Mouse (Mus musculus): ENCODE measurements around the gene Mllt11. TPM values are rescaled to one million over a fixed set of nuclear protein-coding genes. Genes with fewer than 3 reads are reported as not detected.

Gene Mllt11
- polyA plus RNA-seq, 1 experiment from 2014 or later: 11.5 TPM

DNA sequence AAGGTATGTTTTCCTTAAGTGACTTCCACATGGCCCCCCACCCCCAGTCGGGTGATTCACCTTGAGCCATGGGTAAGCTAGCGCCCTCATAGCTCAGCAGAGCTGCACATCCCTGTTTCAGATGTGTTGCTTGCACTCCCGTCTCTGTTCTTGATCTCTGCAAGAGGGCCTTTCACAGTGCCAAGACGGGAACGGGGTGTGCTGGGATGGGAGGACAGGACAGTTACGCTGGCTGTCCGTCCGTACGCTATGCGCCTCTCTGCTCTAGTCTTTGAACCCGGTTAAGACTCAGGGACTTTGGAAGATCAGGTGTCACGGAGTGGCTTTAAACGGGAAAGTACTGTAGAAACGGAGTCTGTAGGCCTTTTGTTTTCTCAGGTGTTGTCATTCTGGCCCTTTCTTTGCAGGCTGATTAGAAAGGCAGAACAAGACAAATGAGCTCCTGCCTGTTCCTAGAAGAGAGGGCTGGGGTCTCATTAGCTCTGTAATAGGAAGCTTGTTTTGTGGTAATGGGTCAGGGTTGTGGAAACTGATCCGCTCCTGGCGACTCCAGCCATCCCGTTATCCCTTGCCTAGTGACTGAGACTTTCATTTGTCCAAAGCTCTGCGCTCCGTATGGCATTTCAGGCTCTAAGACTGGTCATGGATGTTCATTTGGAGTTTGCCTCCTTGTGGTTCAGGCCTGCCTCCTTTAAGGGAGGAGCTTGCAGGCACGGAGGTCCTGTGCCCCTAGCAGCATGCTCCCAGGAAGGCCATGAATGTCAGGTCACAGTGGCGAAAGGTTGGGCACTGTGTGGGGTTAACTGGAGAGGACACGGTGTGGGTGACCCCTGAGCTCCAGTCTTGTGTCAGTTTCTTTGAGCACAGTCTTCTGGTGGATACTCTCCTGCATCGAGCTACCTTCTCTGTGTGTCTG lies 3.7 kb upstream of the Mllt11 start:
- Histone ChIP-seq H3K4me3 (ENCODE audit: low read length) (no peak overlapping the region), H3K4me2 (ENCODE audit: low read depth, low read length) (no peak overlapping the region), H3K27ac (ENCODE audit: low read length) (no peak overlapping the region), H3K9ac (ENCODE audit: low read length) (no peak overlapping the region), H3K36me3 (ENCODE audit: control insufficient read depth, insufficient read depth) (peaks cover 45% of the 10 kb centered on the region), H3K9me3 (replicated peaks; ENCODE audit: control insufficient read depth, low read length) (no peaks in the 10 kb centered on the region), H3K4me1 (ENCODE audit: control insufficient read depth, insufficient read depth, low read length) (peaks cover 17% of the 10 kb centered on the region), H3K27me3 (ENCODE audit: control insufficient read depth, insufficient read depth, low read length) (no peaks in the 10 kb centered on the region)
- WGBS: 84% methylated on average over 23 of the region's 23 CpGs
- ATAC-seq (replicated peaks; ENCODE audit: extremely low read depth, insufficient read depth, low FRiP score): no peak

DNA sequence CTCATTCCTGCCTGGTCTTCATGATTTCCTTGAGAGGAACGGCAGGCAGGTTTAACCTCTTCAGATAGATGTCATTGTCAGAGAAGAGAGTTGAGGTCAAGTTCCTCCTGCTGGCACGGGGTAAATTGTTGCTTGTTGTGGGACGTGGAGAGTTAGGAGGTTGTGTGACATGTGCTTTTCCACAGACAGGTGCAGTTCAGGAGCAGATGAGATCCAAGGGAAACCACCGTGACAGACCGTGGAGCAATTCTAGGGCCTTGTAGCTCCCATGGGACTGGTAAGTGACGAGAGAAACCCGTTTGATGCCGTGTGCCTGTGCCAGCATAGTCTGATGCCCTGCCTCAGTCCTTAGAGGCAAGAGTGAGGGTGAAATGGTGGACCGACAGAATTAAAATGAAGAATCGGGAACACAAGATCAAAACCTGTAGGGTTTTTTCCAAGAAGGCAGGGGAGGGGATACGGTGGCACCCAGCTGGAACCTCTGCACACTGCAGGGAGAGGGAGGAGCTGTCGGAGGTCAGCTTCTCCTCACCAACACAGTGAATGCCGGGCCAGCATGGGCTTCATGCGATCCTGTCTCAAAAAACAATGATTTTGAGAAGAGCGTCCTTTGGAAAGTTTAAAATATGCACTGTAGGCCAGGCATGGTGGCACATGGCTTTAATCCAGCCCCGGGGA lies 1.5 kb upstream of the Mllt11 start:
- Histone ChIP-seq H3K4me3 (ENCODE audit: low read length) (no peak overlapping the region), H3K36me3 (ENCODE audit: control insufficient read depth, insufficient read depth) (peaks cover 44% of the 10 kb centered on the region), H3K4me2 (ENCODE audit: low read depth, low read length) (no peak overlapping the region), H3K27ac (ENCODE audit: low read length) (peak overlapping the region; percentile 54; the same call in 1 of the 2 replicates), H3K9ac (ENCODE audit: low read length) (no peak overlapping the region), H3K4me1 (ENCODE audit: control insufficient read depth, insufficient read depth, low read length) (peaks cover 22% of the 10 kb centered on the region), H3K9me3 (replicated peaks; ENCODE audit: control insufficient read depth, low read length) (no peaks in the 10 kb centered on the region), H3K27me3 (ENCODE audit: control insufficient read depth, insufficient read depth, low read length) (no peaks in the 10 kb centered on the region)
- 83% methylated on average over 16 of the region's 16 CpGs for WGBS
- ATAC-seq (replicated peaks; ENCODE audit: extremely low read depth, insufficient read depth, low FRiP score): no peak

DNA sequence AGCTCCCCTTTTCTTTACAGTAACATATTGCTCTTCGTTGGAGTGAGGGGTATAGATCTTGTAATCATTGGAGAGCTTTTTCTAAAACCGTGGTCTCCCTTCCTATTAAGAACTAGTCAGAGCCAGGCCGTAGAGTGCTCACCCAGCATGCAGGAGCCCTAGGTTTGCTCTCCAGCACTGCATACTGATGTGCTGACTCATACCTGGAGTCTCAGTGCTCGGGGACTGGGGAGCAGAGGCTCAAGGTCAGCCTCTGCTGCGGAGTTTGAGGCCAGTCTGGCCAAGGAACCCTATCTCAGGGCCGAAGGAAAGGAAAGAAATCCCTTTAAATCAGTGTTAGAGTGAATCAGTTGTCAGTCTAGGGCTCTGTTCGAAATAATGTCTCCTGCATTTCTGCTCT lies 800 bp upstream of the Mllt11 start:
- Histone ChIP-seq H3K27me3 (ENCODE audit: control insufficient read depth, insufficient read depth, low read length) (no peaks in the 10 kb centered on the region), H3K9me3 (replicated peaks; ENCODE audit: control insufficient read depth, low read length) (no peaks in the 10 kb centered on the region), H3K9ac (ENCODE audit: low read length) (no peak overlapping the region), H3K27ac (ENCODE audit: low read length) (peak overlapping the region; percentile 54; the same call in 1 of the 2 replicates), H3K4me3 (ENCODE audit: low read length) (no peak overlapping the region), H3K36me3 (ENCODE audit: control insufficient read depth, insufficient read depth) (peaks cover 38% of the 10 kb centered on the region), H3K4me2 (ENCODE audit: low read depth, low read length) (no peak overlapping the region), H3K4me1 (ENCODE audit: control insufficient read depth, insufficient read depth, low read length) (peaks cover 20% of the 10 kb centered on the region)
- WGBS: 48% methylated on average over 7 of the region's 7 CpGs
- no peak for ATAC-seq (replicated peaks; ENCODE audit: extremely low read depth, insufficient read depth, low FRiP score)

DNA sequence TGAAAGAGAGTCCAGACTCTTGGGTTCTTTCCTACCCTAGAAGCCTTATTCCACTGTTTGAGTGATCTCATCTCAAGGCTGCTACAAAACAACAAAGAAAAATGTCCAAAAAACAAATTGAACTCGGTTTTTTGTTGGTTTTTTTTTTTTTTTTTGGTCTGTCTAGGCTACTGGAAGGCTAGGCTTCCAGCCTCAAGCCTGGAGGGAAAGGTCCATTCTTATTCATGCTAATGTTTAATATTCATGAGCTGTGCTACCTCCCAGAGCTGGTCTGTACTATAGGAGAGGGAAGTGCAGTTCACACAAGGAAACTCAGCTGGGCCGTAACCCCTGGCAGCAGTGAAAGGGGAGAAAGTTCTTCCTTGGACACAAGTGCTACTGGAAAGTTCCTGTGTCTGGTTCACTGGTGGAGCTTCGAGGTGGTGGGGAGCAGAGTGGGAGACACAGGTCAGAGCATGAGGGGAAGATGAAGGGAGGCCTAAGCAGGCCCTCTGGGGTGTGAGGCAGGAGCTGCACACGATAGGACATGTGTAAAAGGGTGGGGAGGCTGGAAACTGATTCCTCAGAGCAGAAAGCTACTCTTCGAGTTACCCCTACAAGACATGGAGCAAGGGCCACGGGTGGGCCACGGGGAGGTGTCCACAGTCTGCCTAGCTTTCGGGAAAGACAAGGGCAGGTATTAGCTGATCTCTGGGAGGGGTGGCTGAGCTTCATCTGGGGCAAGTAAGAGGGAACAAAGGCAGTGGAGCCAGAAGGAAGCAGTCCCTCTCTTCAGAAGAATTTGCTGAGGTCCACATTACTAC lies 1.3 kb downstream of the Mllt11 start:
- no peak for ATAC-seq (replicated peaks; ENCODE audit: extremely low read depth, insufficient read depth, low FRiP score)

DNA sequence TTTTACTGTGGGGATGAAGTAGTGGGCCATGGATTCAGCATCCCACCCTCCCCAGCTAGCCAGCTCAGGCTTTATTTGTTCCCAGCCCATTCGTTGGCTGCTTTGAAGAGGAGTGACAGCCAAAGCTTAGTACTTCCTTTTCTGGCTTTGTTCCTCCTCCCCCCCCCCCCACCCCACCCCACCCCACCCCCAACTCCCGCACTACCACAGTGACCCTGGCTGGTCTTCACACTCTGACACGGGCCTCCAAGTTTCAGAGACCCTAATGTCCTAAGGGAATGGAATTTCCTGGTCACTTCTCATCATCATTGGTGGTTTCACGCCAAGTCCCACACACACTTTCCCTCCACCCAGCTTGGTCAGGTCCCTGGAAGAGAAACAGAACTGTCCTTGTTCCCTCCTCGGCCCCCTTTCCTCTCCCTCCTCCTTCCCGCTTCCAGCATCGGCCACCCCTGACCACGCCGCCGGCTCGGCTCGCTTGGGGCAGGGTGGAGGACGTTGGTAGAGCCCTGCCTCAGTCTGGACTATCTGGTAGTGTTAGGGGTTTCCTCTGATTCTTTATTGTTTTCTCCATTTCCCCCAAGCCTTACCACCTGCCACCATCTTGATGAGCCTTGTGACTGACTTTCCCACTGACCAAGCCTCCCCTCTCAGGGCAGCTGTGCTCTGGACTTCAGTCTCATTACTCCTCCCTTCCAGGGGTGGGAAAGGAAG lies 2.0 kb downstream of the Mllt11 start:
- Histone ChIP-seq H3K27me3 (ENCODE audit: control insufficient read depth, insufficient read depth, low read length) (no peaks in the 10 kb centered on the region), H3K9me3 (replicated peaks; ENCODE audit: control insufficient read depth, low read length) (no peaks in the 10 kb centered on the region), H3K9ac (ENCODE audit: low read length) (peak overlapping the region; percentile 95), H3K27ac (ENCODE audit: low read length) (peak overlapping the region; percentile 97), H3K4me3 (ENCODE audit: low read length) (peak overlapping the region; percentile 86), H3K4me1 (ENCODE audit: control insufficient read depth, insufficient read depth, low read length) (peaks cover 19% of the 10 kb centered on the region), H3K4me2 (ENCODE audit: low read depth, low read length) (peak overlapping the region; percentile 88), H3K36me3 (ENCODE audit: control insufficient read depth, insufficient read depth) (peaks cover 29% of the 10 kb centered on the region)
- WGBS: 4% methylated on average over 13 of the region's 13 CpGs
- peak; percentile 25 for ATAC-seq (replicated peaks; ENCODE audit: extremely low read depth, insufficient read depth, low FRiP score)

More for the DNA sequence above, 1.3 kb downstream of the Mllt11 start:
- Histone ChIP-seq H3K4me3 (ENCODE audit: low read length) (peak overlapping the region; percentile 86), H3K36me3 (ENCODE audit: control insufficient read depth, insufficient read depth) (peaks cover 34% of the 10 kb centered on the region), H3K4me2 (ENCODE audit: low read depth, low read length) (peak overlapping the region; percentile 88), H3K9ac (ENCODE audit: low read length) (peak overlapping the region; percentile 95), H3K27ac (ENCODE audit: low read length) (peak overlapping the region; percentile 97), H3K9me3 (replicated peaks; ENCODE audit: control insufficient read depth, low read length) (no peaks in the 10 kb centered on the region), H3K27me3 (ENCODE audit: control insufficient read depth, insufficient read depth, low read length) (no peaks in the 10 kb centered on the region), H3K4me1 (ENCODE audit: control insufficient read depth, insufficient read depth, low read length) (peaks cover 19% of the 10 kb centered on the region)
- WGBS: 45% methylated on average over 8 of the region's 8 CpGs

DNA sequence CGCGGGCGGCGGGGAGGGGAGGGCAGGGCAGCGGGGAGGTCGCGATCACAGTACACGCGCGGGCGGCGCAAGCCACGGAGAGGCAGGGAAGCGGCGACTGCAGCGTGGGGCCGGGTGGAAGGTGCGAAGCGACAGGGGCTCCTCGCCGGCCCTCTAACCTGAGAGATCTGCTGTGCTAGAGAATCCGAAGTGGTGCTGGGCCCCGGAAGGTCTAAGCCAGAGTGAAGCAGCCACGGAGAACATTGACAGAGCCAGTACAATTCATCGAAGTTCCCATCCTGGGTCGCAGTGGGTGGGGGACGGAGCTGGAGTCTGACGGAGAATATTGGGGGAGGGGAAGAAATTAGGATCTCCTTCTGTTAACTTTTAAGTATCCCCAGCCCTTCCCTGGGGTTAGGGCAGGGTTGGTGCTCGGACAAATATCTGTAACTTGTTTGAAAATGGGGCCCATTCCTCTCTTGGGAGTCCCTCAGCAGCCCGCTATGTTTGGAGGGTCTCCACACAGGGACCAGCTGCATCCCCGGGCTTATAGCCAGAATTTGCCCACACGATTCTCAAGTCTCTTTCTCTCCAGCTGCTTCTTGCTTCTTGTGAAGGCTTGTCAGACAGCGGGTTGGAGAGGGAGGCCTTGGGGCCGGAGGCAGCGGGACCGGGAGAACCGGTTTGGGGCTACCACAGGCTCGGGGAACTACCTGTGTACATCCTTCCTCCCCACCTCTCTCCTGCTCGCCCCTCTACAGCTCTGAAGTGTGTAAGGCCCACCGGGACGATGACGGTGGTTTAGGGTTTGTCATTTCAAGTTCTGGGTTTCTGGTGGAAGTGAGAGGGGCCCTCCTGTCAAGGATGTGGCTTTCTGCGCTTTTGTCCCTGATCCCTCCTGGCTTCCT lies 2.8 kb downstream of the Mllt11 start:
- Histone ChIP-seq H3K4me1 (ENCODE audit: control insufficient read depth, insufficient read depth, low read length) (peaks cover 22% of the 10 kb centered on the region), H3K9me3 (replicated peaks; ENCODE audit: control insufficient read depth, low read length) (no peaks in the 10 kb centered on the region), H3K36me3 (ENCODE audit: control insufficient read depth, insufficient read depth) (peaks cover 21% of the 10 kb centered on the region), H3K27ac (ENCODE audit: low read length) (peak overlapping the region; percentile 97), H3K27me3 (ENCODE audit: control insufficient read depth, insufficient read depth, low read length) (no peaks in the 10 kb centered on the region), H3K4me3 (ENCODE audit: low read length) (peak overlapping the region; percentile 86), H3K4me2 (ENCODE audit: low read depth, low read length) (peak overlapping the region; percentile 88), H3K9ac (ENCODE audit: low read length) (peak overlapping the region; percentile 95)
- peak; percentile 5 for ATAC-seq (replicated peaks; ENCODE audit: extremely low read depth, insufficient read depth, low FRiP score)
- 1% methylated on average over 43 of the region's 43 CpGs for WGBS

DNA sequence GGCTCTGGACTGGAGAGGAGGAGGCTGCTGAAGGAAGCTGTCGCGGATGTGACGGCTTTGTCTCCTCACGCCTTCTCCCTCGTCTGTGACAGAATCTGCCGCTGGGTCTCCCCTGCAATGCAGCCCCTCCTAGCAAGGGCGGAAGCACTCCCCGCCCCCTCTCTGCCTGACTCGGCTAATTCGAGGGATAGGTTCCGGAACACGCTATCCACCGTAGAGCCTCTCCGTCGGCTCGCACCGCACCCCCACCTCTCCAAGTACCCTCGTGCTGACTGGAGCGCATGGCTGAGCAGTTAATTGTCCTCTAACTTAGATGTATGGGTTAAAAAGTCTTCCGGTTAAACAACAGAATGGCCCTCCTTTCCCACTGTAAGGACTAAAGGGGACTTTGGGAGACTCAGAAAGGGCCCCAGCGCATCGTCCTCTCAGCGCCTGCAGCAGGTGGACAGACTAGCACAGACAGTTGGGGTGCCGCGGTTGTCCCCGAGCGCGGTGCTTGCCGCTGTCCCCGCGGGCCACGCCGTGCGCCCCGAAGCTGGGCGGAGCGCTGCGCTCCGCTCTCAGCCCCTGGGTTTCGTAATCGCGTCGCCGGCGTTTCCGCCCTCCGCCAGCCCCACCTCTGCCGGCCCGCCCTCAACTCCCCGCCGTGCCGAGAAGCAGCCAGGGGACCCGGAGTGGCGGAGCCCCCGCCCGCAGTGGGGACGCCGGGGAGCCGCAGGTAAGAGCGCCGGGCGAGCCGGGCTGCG lies 3.6 kb downstream of the Mllt11 start, which contains the start of gene Cdc42se1:
Cdc42se1 (plus strand) TSS at position 585 of the 746 bp plus-strand sequence.
- Histone ChIP-seq H3K4me1 (ENCODE audit: control insufficient read depth, insufficient read depth, low read length) (peaks cover 26% of the 10 kb centered on the region), H3K27me3 (ENCODE audit: control insufficient read depth, insufficient read depth, low read length) (no peaks in the 10 kb centered on the region), H3K36me3 (ENCODE audit: control insufficient read depth, insufficient read depth) (peaks cover 19% of the 10 kb centered on the region), H3K9me3 (replicated peaks; ENCODE audit: control insufficient read depth, low read length) (0 out of 2 replicates have a peak, but pooled peaks cover 2% of the 10 kb centered on the region), H3K9ac (ENCODE audit: low read length) (peak within 1 kb of the TSS; percentile 95), H3K4me3 (ENCODE audit: low read length) (peak within 1 kb of the TSS; percentile 86), H3K4me2 (ENCODE audit: low read depth, low read length) (peak within 1 kb of the TSS; percentile 88), H3K27ac (ENCODE audit: low read length) (peak within 1 kb of the TSS; percentile 97)
- peak; percentile 90 for ATAC-seq (replicated peaks; ENCODE audit: extremely low read depth, insufficient read depth, low FRiP score)
- WGBS: under 1% methylated on average over 64 of the region's 64 CpGs

All from heart, embryonic 16.5 days (tissue).